Mouse (Mus musculus) WW6 (cell line): Measurements from ENCODE around the gene Dlg2.

ENCODE experiments used
- DNase-seq: peaks from one replicate; pipeline ENCODE4 v3.0.0-alpha.2; 2013; ENCODE audit warnings: low read depth, low spot score

Gene Dlg2

DNA sequence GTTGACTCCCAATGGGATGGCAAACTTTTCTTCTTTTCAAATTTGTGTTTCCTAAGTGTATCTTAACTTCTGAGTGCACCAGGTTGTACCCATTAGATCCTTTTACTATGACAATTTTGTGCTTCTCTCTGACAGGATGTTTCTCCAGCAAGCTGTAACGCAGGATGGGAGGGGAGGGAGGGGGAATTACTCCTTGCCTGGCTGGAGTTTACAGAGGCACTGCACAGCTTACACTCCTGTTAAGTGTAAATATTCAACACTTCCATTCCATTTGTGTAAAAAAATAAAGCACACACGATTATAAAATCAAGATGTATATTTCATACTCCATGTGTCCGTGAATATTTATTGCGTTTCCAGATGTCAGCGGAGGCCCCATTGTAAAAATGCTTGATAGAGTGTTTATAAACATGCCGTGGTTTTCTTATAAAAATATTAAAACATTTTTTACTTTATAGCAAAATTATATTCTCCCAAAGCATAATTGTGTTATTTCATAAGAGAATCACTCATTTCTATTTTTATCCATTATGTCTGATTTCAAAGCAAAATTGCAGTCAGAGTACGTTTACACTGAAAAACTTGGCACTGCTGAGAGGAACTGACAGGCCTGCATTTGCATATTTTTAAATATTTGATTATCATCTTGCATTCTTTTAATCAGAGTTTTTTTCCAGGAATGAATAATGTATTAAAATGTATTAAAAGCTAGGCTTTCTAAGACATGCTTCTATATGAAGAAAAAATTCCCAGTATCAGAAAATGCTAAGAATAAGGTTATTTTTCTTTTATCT lies 1972.5 kb downstream of the Dlg2 start:
- no peak for DNase-seq

- DNase-seq, result no peak
These were observed 1977.7 kb downstream of the Dlg2 start for GRCm38 (mm10) chr7:92454176-92454575.

- no peak for DNase-seq
These were observed 1979.5 kb downstream of the Dlg2 start for GRCm38 (mm10) chr7:92455927-92456326.

- DNase-seq, result no peak
These were observed 1981.3 kb downstream of the Dlg2 start for GRCm38 (mm10) chr7:92457791-92458190.

DNA sequence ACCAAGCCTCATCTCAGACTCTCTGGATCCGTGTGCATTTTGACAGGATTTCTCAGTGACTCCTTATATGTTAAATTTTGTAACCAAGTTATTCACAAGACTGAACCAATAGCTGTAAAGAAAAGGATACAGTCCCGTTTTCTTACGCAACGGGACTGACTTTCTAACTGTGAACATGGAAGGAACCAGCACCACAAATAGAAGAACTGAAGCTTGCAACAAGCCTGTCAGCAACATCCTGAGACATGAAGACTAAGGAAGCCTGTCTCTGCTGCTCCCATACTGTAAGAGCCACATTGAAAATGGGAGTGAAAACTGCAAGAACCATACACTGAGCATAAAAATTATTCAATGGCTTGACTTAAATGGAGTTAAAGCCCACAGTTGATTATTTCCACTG lies 1981.8 kb downstream of the Dlg2 start:
- no peak for DNase-seq

- no peak for DNase-seq
These were observed 1984.1 kb downstream of the Dlg2 start for GRCm38 (mm10) chr7:92460578-92460977.

DNA sequence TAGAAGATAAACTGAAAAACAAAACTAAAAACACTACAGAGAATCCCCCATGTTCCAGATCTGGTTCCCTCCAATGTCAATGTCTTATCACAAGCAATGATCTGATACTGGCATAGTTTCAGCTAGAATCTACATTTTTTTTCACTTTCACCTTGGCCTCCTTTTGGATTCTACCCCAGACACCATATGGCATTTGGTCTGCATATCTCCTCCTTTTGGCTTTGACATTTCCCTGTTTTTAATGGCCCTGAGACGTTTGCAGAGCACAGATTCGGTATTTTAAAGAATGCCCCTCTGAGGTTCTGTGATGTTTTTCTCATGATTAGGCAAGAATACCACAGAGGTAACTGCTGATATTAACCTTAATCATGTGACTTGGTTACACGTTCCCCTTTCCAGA lies 1984.8 kb downstream of the Dlg2 start:
- DNase-seq, result no peak

DNA sequence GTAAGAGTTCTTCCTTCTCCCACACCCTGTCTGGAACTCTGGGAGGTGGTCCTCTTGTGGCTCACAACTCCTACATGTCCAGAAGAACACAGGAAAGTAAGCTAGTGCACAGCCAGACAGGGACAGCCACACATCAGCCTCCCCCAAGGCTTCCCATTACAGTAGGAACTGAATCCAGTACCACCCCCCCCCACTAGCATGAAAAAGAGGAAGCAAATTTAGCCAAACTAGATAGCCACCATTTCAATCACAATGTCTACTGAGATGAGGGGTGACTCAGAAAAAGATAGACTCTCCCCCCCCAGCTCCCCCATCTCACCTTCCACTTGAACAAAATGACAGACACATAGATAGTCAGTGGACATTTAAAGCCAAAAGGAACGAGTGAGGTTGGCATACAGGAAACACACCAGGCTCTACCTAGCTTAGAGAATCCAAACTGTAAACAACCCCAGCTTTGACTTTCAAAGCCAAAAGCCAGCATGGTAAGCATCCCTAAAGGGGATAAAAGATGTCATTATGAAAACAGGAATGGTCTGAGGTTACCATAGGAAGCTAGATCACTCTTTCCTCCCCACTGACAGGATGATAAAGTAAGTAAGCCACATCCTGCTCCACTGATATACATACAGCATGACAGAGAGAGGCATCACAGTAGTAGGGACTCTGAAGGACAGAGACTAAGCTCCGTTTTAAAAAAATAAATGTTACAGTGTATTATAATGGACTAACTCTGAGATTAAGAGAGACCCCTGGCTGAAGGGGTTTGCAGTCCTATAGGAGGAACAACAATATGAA lies 1986.8 kb downstream of the Dlg2 start:
- DNase-seq, result no peak

DNA sequence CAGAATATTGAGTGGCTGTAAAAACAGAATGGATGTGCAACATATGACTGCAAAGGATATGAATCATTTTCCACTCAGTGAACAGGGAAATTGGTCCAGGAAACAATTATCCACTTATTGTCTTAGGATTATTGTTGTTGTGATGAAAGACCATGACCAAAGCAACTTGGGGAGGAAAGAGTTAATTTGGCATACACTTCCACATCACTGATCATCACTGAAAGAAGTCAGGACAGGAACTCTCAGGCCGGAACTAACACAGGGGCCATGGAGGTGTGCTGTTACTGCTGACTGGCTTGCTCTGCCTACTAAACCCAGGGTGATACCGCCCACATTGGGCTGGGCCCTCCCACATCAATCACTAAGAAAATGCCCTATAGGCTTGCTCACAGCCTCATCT lies 1987.8 kb downstream of the Dlg2 start:
- no peak for DNase-seq

- no peak for DNase-seq
These were observed 2002.7 kb downstream of the Dlg2 start for GRCm38 (mm10) chr7:92479143-92479542.

GRCm38 (mm10) chr7:92479748-92480147 lies 2003.3 kb downstream of the Dlg2 start:
- no peak for DNase-seq

GRCm38 (mm10) chr7:92483346-92483745 lies 2006.9 kb downstream of the Dlg2 start:
- DNase-seq, result no peak

- no peak for DNase-seq
These were observed 2009.6 kb downstream of the Dlg2 start for GRCm38 (mm10) chr7:92485881-92486710.

DNA sequence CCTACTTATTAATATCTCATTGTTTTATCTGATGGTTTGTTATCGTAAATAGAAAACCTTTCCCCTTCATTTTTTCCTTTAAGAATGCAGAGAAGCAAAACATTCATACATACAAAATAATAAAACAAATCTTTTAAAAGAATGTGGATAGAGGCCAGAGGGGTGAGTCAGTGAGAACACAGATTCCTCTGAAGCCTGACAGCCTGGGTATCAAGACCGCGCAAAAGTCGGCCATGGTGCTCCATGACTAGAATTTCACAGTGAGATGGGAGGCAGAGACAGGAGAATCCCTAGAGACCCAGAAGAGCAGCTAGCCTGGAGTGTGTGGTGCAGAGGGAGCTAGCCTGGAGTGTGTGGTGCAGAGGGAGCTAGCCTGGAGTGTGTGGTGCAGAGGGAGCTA lies 2010.4 kb downstream of the Dlg2 start:
- DNase-seq, result no peak

DNA sequence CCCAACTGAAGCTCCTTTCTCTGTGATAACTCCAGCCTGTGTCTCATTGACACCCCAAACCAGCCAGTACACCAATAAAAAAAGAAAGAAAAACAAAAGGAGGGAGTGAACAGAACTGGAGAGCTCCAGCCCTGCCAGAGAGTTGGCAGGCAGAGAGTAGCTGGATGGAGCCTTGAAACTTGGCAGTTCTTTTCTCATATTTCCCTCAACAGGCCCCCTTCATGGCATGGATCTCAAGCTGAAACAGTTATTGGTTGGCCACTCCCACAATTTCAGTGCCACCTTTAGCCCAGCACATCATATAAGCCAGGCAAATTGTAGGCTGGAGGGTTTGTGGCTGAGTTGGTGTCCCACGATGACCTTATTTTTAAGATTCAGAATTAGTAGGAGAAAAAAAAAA lies 2015.8 kb downstream of the Dlg2 start:
- no peak for DNase-seq

GRCm38 (mm10) chr7:92493521-92493920 lies 2017.0 kb downstream of the Dlg2 start:
- no peak for DNase-seq
